ENCODE assay signal across 21 mouse cellular contexts in the genomic region with DNA sequence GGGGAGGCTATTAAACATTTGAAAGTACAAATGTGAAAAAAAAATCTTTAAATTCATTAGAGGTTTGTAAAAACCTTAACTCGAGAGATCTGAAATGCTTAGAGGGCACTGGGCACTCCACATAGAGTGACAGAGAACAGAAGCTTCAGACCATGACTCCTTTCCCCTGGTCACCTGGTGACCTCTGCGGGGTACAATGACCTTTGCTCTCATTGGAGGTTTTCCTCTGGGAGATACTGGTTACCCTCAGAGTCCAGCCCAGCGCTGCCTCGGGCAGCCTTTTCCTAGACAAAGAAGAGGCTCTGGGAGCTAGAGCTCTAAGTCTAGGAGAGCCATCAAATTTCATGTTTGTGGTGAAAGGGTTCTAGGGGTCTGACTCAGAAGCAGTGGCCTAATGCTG. TPM values are rescaled to one million over a fixed set of nuclear protein-coding genes. Genes with fewer than 3 reads are reported as not detected.
DNase-seq lines count a peak whose midpoint lies in the region; ATAC-seq and TF ChIP-seq lines count a peak whose summit lies in the region.
"Had no signal": no experiment of that assay in that cellular context is flagged by ENCODE, and none has a peak within 500 bp of the region (broad histone marks: within the 10 kb centered on the region; RNA-seq: fewer than 3 reads in every experiment).

No protein-coding gene starts in this region.

- no peak overlapping the region for H3K9ac ChIP-seq in heart, adult 2 months (ENCODE audit: low read depth, low read length)
- H3K9ac ChIP-seq in heart, embryonic 15.5 days: no peak overlapping the region
- no peak overlapping the region for H3K9ac ChIP-seq in liver, embryonic 12.5 days
- H3K9ac ChIP-seq in liver, embryonic 11.5 days (ENCODE audit: low read depth, low read length): no peak overlapping the region
- no peak overlapping the region for H3K9ac ChIP-seq in liver, postnatal 0 days (replicated peaks)
- H3K9ac ChIP-seq: embryonic facial prominence, embryonic 13.5 days; forebrain, embryonic 12.5 days; hindbrain, embryonic 15.5 days had no signal

- no peak for TF ChIP-seq CTCF in heart, adult 2 months (IDR thresholded peaks at IDR 0.05)
- TF ChIP-seq CTCF in liver, postnatal 0 days (IDR thresholded peaks at IDR 0.05; ENCODE audit: low read depth): no peak

- intact Hi-C loops in heart, adult 2 months (cut with DNase I): no loop called here
- intact Hi-C loops in heart, postnatal 36 days (cut with DNase I): no loop called here

- H3K36me3 ChIP-seq in heart, adult 2 months (ENCODE audit: control insufficient read depth, insufficient read depth, low read length): peaks cover 55% of the 10 kb centered on the region
- no peaks in the 10 kb centered on the region for H3K36me3 ChIP-seq in heart, embryonic 15.5 days
- H3K36me3 ChIP-seq in liver, embryonic 12.5 days: no peaks in the 10 kb centered on the region
- no peaks in the 10 kb centered on the region for H3K36me3 ChIP-seq in liver, embryonic 11.5 days (ENCODE audit: control insufficient read depth, insufficient read depth, low read length)
- H3K36me3 ChIP-seq in liver, postnatal 0 days (replicated peaks; ENCODE audit: insufficient read depth, low read length): no peaks in the 10 kb centered on the region
- H3K36me3 ChIP-seq: embryonic facial prominence, embryonic 13.5 days; forebrain, embryonic 12.5 days; hindbrain, embryonic 15.5 days had no signal

- H3K79me2 ChIP-seq in heart, adult 2 months (replicated peaks; ENCODE audit: control insufficient read depth, insufficient read depth, low read length): no peaks in the 10 kb centered on the region

- no peak for DNase-seq in heart, adult 2 months
- no peak for DNase-seq in heart, adult 18-20 months
- DNase-seq in heart, postnatal 36 days: no peak
- DNase-seq in liver, embryonic 11.5 days (ENCODE audit: low spot score): no peak
- DNase-seq in liver, postnatal 0 days: peak; percentile 29
- DNase-seq: adrenal gland, postnatal 14 days; cerebellum, adult 11-12 months; cerebellum, adult 9-10 months; cerebellum, postnatal 25 days; gastrocnemius, postnatal 25 days; kidney, adult 2 months had no signal

- peak overlapping the region; percentile 58 for H3K27ac ChIP-seq in heart, adult 2 months
- H3K27ac ChIP-seq in heart, embryonic 15.5 days: peak overlapping the region; percentile 7; the same call in 1 of the 2 replicates
- no peak overlapping the region for H3K27ac ChIP-seq in liver, embryonic 12.5 days
- H3K27ac ChIP-seq in liver, embryonic 11.5 days (ENCODE audit: low read depth, low read length): no peak overlapping the region
- H3K27ac ChIP-seq in liver, postnatal 0 days (ENCODE audit: low read depth): no peak overlapping the region
- H3K27ac ChIP-seq: embryonic facial prominence, embryonic 13.5 days; forebrain, embryonic 12.5 days; hindbrain, embryonic 15.5 days had no signal

- 78% methylated on average over 4 of the region's 4 CpGs for WGBS in heart, adult 2 months
- WGBS in heart, embryonic 15.5 days: 73% methylated on average over 4 of the region's 4 CpGs
- WGBS in liver, embryonic 12.5 days (ENCODE audit: insufficient replicate concordance): 74% methylated on average over 4 of the region's 4 CpGs
- WGBS in liver, embryonic 11.5 days: 79% methylated on average over 4 of the region's 4 CpGs
- WGBS in liver, postnatal 0 days (ENCODE audit: insufficient replicate concordance): 65% methylated on average over 4 of the region's 4 CpGs

- H3K4me3 ChIP-seq in heart, adult 2 months: no peak overlapping the region
- no peak overlapping the region for H3K4me3 ChIP-seq in heart, embryonic 15.5 days
- no peak overlapping the region for H3K4me3 ChIP-seq in liver, embryonic 12.5 days
- H3K4me3 ChIP-seq in liver, embryonic 11.5 days (ENCODE audit: low read depth, low read length): no peak overlapping the region
- no peak overlapping the region for H3K4me3 ChIP-seq in liver, postnatal 0 days (ENCODE audit: low read depth, low read length)
- H3K4me3 ChIP-seq: embryonic facial prominence, embryonic 13.5 days; forebrain, embryonic 12.5 days; hindbrain, embryonic 15.5 days had no signal

- no peaks in the 10 kb centered on the region for H3K9me3 ChIP-seq in heart, embryonic 15.5 days (replicated peaks)
- no peaks in the 10 kb centered on the region for H3K9me3 ChIP-seq in liver, embryonic 12.5 days (replicated peaks)
- no peaks in the 10 kb centered on the region for H3K9me3 ChIP-seq in liver, embryonic 11.5 days (ENCODE audit: control insufficient read depth, low read length)
- H3K9me3 ChIP-seq in liver, postnatal 0 days (ENCODE audit: low read length): no peaks in the 10 kb centered on the region
- H3K9me3 ChIP-seq: embryonic facial prominence, embryonic 13.5 days; forebrain, embryonic 12.5 days; hindbrain, embryonic 15.5 days had no signal

- H3K4me1 ChIP-seq in heart, adult 2 months (ENCODE audit: control insufficient read depth, insufficient read depth, low read length): peaks cover 19% of the 10 kb centered on the region
- H3K4me1 ChIP-seq in heart, embryonic 15.5 days (replicated peaks): peaks cover 46% of the 10 kb centered on the region
- peaks cover 15% of the 10 kb centered on the region; the same call in 1 of the 2 replicates for H3K4me1 ChIP-seq in liver, embryonic 12.5 days
- H3K4me1 ChIP-seq in liver, embryonic 11.5 days (replicated peaks; ENCODE audit: control insufficient read depth, insufficient read depth, low read length): peaks cover 6% of the 10 kb centered on the region
- peaks cover 14% of the 10 kb centered on the region; the same call in 1 of the 2 replicates for H3K4me1 ChIP-seq in liver, postnatal 0 days (ENCODE audit: insufficient read depth)
- H3K4me1 ChIP-seq: forebrain, embryonic 12.5 days; hindbrain, embryonic 15.5 days had no signal

- H3K27me3 ChIP-seq in heart, adult 2 months (ENCODE audit: control insufficient read depth, insufficient read depth, low read length): no peaks in the 10 kb centered on the region
- H3K27me3 ChIP-seq in heart, embryonic 15.5 days: no peaks in the 10 kb centered on the region
- H3K27me3 ChIP-seq in liver, embryonic 12.5 days (replicated peaks): no peaks in the 10 kb centered on the region
- no peaks in the 10 kb centered on the region for H3K27me3 ChIP-seq in liver, embryonic 11.5 days (replicated peaks; ENCODE audit: control insufficient read depth, insufficient read depth, low read length)
- H3K27me3 ChIP-seq in liver, postnatal 0 days (ENCODE audit: insufficient read depth, low read length): no peaks in the 10 kb centered on the region
- H3K27me3 ChIP-seq: CH12.LX; embryonic facial prominence, embryonic 13.5 days; forebrain, embryonic 12.5 days; hindbrain, embryonic 15.5 days; Patski had no signal

- no peak overlapping the region for H3K4me2 ChIP-seq in heart, embryonic 15.5 days
- no peak overlapping the region for H3K4me2 ChIP-seq in liver, embryonic 12.5 days
- H3K4me2 ChIP-seq in liver, embryonic 11.5 days: no peak overlapping the region
- no peak overlapping the region for H3K4me2 ChIP-seq in liver, postnatal 0 days (ENCODE audit: low read depth, low read length)
- H3K4me2 ChIP-seq: embryonic facial prominence, embryonic 13.5 days; forebrain, embryonic 12.5 days; hindbrain, embryonic 15.5 days had no signal

- no peak for TF ChIP-seq EP300 in heart, adult 2 months (IDR thresholded peaks at IDR 0.05; ENCODE audit: insufficient read depth, low read depth, low read length)
- TF ChIP-seq EP300 in liver, postnatal 0 days (IDR thresholded peaks at IDR 0.05; ENCODE audit: low read depth): no peak

- TF ChIP-seq POLR2A in heart, adult 2 months (IDR thresholded peaks at IDR 0.05; ENCODE audit: insufficient read depth, low read depth, low read length): no peak

- no peak for ATAC-seq in heart, embryonic 15.5 days (replicated peaks; ENCODE audit: insufficient number of reproducible peaks, insufficient read depth, low FRiP score, low read depth)
- 0 out of 2 replicates have a peak, but pooled peaks have one; percentile 27 for ATAC-seq in liver, embryonic 12.5 days
- ATAC-seq in liver, embryonic 11.5 days (replicated peaks; ENCODE audit: low FRiP score): no peak
- peak; percentile 77 for ATAC-seq in liver, postnatal 0 days
- ATAC-seq: activated CD4-positive, CD25-positive, alpha-beta regulatory T cell, adult 4 months; forebrain, embryonic 16.5 days; intestine, embryonic 16.5 days; Patski had no signal

RNA-seq across cellular contexts. Expression of a gene that starts 39.4 kb away (rescaled TPM):
- 100 to 1,000 TPM; 330 to 373 TPM for total RNA-seq in heart, adult 2 months (2021)
- polyA plus RNA-seq in heart, adult 2 months (2012; rRNA removed): 213 and 279 TPM in 2 replicates
- 100 to 1,000 TPM; 382 to 400 TPM for total RNA-seq in heart, adult 18-20 months (2021)
- polyA plus RNA-seq in heart, embryonic 15.5 days (2015; fragmentation: Nextera tagmentation; extraction: Ambion mirVana): 164 and 188 TPM in 2 replicates
- total RNA-seq in heart, postnatal 36 days (2021): 100 to 1,000 TPM; 372 to 460 TPM
- 27.2 and 28.7 TPM in 2 replicates for polyA plus RNA-seq in liver, embryonic 12.5 days (2016; fragmentation: Nextera tagmentation; extraction: Ambion mirVana)
- 24.1 and 26.7 TPM in 2 replicates for polyA plus RNA-seq in liver, embryonic 11.5 days (2014; fragmentation: Nextera tagmentation; extraction: Ambion mirVana)
- 20.8 and 29.2 TPM in 2 replicates for polyA plus RNA-seq in liver, postnatal 0 days (2015; fragmentation: Nextera tagmentation; extraction: Ambion mirVana)

Comparison
In these comparisons a context has a peak if more than half of its experiments do, and no peak if none do; other contexts are left out.
1. ATAC-seq: peak in liver, embryonic 12.5 days (single experiment) and liver, postnatal 0 days (single experiment); none in heart, embryonic 15.5 days (single experiment) and liver, embryonic 11.5 days (single experiment).
2. H3K27ac ChIP-seq: peak in heart, adult 2 months (single experiment) and heart, embryonic 15.5 days (single experiment); none in liver, embryonic 12.5 days (single experiment), liver, embryonic 11.5 days (single experiment) and liver, postnatal 0 days (single experiment).